In genomic region chr1:180044160-180044559, GRCm38 (mm10) we compare ENCODE assay signal across 24 mouse cellular contexts.
"Had no signal": no experiment of that assay in that cellular context is flagged by ENCODE, and none has a peak within 500 bp of the region (broad histone marks: within the 10 kb centered on the region; RNA-seq: fewer than 3 reads in every experiment).

No protein-coding gene starts in this region.

- H3K4me2 ChIP-seq: heart, embryonic 11.5 days; heart, embryonic 13.5 days; heart, embryonic 15.5 days; hindbrain, embryonic 13.5 days; hindbrain, embryonic 15.5 days; kidney, embryonic 15.5 days; limb, embryonic 13.5 days had no signal

- H3K4me1 ChIP-seq: heart, embryonic 13.5 days; heart, embryonic 15.5 days; hindbrain, embryonic 13.5 days; hindbrain, embryonic 15.5 days; kidney, embryonic 15.5 days; limb, embryonic 13.5 days had no signal

- H3K27me3 ChIP-seq: heart, embryonic 13.5 days; heart, embryonic 15.5 days; hindbrain, embryonic 13.5 days; hindbrain, embryonic 15.5 days; kidney, embryonic 15.5 days; limb, embryonic 13.5 days had no signal

- H3K9me3 ChIP-seq: heart, embryonic 15.5 days; hindbrain, embryonic 15.5 days had no signal

- DNase-seq: forebrain, postnatal 0 days; gastrocnemius, postnatal 14 days; gastrocnemius, postnatal 36 days; heart, adult 2 months; heart, postnatal 14 days; heart, postnatal 36 days; kidney, adult 11 months; kidney, adult 2 months; kidney, adult 9 months; kidney, postnatal 14 days; kidney, postnatal 36 days; layer of hippocampus, adult 9-11 months; layer of hippocampus, postnatal 36 days; left cerebral cortex, postnatal 4 days had no signal

- H3K9ac ChIP-seq: forebrain, postnatal 0 days; heart, embryonic 13.5 days; heart, embryonic 15.5 days; hindbrain, embryonic 13.5 days; hindbrain, embryonic 15.5 days; kidney, embryonic 15.5 days; limb, embryonic 13.5 days had no signal

- H3K27ac ChIP-seq: heart, adult 2 months; heart, embryonic 13.5 days; heart, embryonic 15.5 days; hindbrain, embryonic 13.5 days; hindbrain, embryonic 15.5 days; hindbrain, postnatal 0 days; kidney, embryonic 15.5 days; kidney, postnatal 0 days; limb, embryonic 13.5 days had no signal

- ATAC-seq: forebrain, postnatal 0 days; hindbrain, postnatal 0 days; intestine, embryonic 16.5 days had no signal

- H3K4me3 ChIP-seq: heart, adult 2 months; heart, embryonic 13.5 days; heart, embryonic 15.5 days; hindbrain, embryonic 13.5 days; hindbrain, embryonic 15.5 days; kidney, embryonic 15.5 days; limb, embryonic 13.5 days had no signal
